Mouse (Mus musculus) stomach, embryonic 15.5 days (tissue): ENCODE measurements around the gene Cops9. TPM values are rescaled to one million over a fixed set of nuclear protein-coding genes. Genes with fewer than 3 reads are reported as not detected.

Source experiments
- ATAC-seq: fragments of 200-750 bp; cut with Nextera tagmentation; 2 replicates; pipeline ENCODE4 v1.8.0; 2017; ENCODE audit warnings: low read depth, moderate number of reproducible peaks, moderate TSS enrichment; ENCODE audit not compliant: insufficient read depth, low FRiP score
- H3K27ac ChIP-seq: fragments of 300-500 bp; sonication (generic); 2 replicates; pipeline ENCODE4 v1.5.1; 2015; ENCODE audit warnings: mild to moderate bottlenecking, inconsistent platforms
- H3K27me3 ChIP-seq: fragments of 300-500 bp; sonication (generic); replicated peaks from 2 replicates; pipeline ENCODE4 v1.6.1; 2015; ENCODE audit warnings: inconsistent platforms
- H3K36me3 ChIP-seq: fragments of 300-500 bp; sonication (generic); 2 replicates; pipeline ENCODE4 v1.6.1; 2015; ENCODE audit warnings: inconsistent platforms
- H3K4me1 ChIP-seq: fragments of 300-500 bp; sonication (generic); 2 replicates; pipeline ENCODE4 v1.6.1; 2015; ENCODE audit warnings: inconsistent platforms
- H3K4me2 ChIP-seq: fragments of 300-500 bp; sonication (generic); 2 replicates; pipeline ENCODE4 v1.6.1; 2015; ENCODE audit warnings: mild to moderate bottlenecking, inconsistent platforms
- H3K4me3 ChIP-seq: fragments of 300-500 bp; sonication (generic); replicated peaks from 2 replicates; pipeline ENCODE4 v1.5.1; 2015; ENCODE audit warnings: inconsistent platforms
- H3K9ac ChIP-seq: fragments of 300-500 bp; sonication (generic); 2 replicates; pipeline ENCODE4 v1.6.1; 2015; ENCODE audit warnings: inconsistent platforms
- H3K9me3 ChIP-seq: fragments of 300-500 bp; sonication (generic); 2 replicates; pipeline ENCODE4 v1.6.1; 2016; ENCODE audit warnings: inconsistent platforms
- WGBS: fragments of 180-500 bp; shearing (Covaris S2); methylation state at CpG from one replicate; pipeline ENCODE4 v1.1.7; 2015; 5-methylcytosine and 5-hydroxymethylcytosine counted together
- polyA plus RNA-seq: library from polyadenylated mRNA; unstranded; fragments of >200 nt; fragmentation: Nextera tagmentation; extraction: Ambion mirVana; gene quantifications from 2 replicates; pipeline ENCODE4 v1.2.1, GENCODE M21; 2015

Gene Cops9
- polyA plus RNA-seq, 1 experiment from 2014 or later: 349 TPM

DNA sequence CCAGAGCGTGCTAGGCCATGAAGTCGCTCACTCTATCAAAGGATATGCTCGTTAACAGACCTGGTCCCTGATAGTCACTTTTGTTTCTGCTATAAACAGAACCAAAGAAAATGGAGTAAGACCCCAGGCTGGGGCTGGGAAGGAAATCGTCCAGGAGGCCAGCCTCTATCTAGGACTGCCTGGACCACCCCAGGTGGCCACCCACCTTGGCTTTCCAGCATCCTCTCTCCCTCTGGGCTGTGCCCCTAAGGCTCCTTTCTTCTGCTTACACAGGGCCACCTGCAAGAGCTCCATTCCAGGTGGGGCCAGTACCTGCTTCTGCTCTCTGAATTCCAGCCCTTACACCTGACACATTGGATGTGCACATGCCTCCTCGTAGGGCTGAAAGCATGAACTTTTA is 9.6 kb downstream of the Cops9 start:
- 67% methylated on average over 5 of the region's 5 CpGs for WGBS
- Histone ChIP-seq H3K27me3 (no peaks in the 10 kb centered on the region), H3K4me2 (no peak overlapping the region), H3K9ac (no peak overlapping the region), H3K27ac (no peak overlapping the region), H3K4me1 (no peaks in the 10 kb centered on the region), H3K36me3 (peaks cover 8% of the 10 kb centered on the region; the same call in 1 of the 2 replicates), H3K4me3 (no peak overlapping the region), H3K9me3 (no peaks in the 10 kb centered on the region)
- ATAC-seq: no peak

- H3K4me3 ChIP-seq: no peak overlapping the region
- no peaks in the 10 kb centered on the region for H3K9me3 ChIP-seq
- no peak for ATAC-seq
- 67% methylated on average over 4 of the region's 4 CpGs for WGBS
- no peak overlapping the region for H3K27ac ChIP-seq
- H3K4me2 ChIP-seq: no peak overlapping the region
- no peaks in the 10 kb centered on the region for H3K36me3 ChIP-seq
- H3K9ac ChIP-seq: no peak overlapping the region
- no peaks in the 10 kb centered on the region for H3K27me3 ChIP-seq
- H3K4me1 ChIP-seq: no peaks in the 10 kb centered on the region
Measured at GRCm38 (mm10) chr1:92628227-92628626, 13.6 kb downstream of the Cops9 start.

GRCm38 (mm10) chr1:92618360-92618759 is 23.4 kb downstream of the Cops9 start:
- H3K27me3 ChIP-seq: no peaks in the 10 kb centered on the region
- no peak overlapping the region for H3K4me3 ChIP-seq
- no peak overlapping the region for H3K27ac ChIP-seq
- H3K4me2 ChIP-seq: no peak overlapping the region
- H3K36me3 ChIP-seq: no peaks in the 10 kb centered on the region
- H3K4me1 ChIP-seq: no peaks in the 10 kb centered on the region
- no peak overlapping the region for H3K9ac ChIP-seq
- no peaks in the 10 kb centered on the region for H3K9me3 ChIP-seq
- ATAC-seq: no peak
- WGBS: 54% methylated on average over 4 of the region's 4 CpGs

GRCm38 (mm10) chr1:92617488-92617887 is 24.3 kb downstream of the Cops9 start, which contains the start of gene Olfr12:
TSS of gene Olfr12 (plus strand) at chr1:92617788.
- no peaks in the 10 kb centered on the region for H3K9me3 ChIP-seq
- no peak for ATAC-seq
- WGBS: 56% methylated on average over 2 of the region's 2 CpGs
- no peaks in the 10 kb centered on the region for H3K36me3 ChIP-seq
- no peak within 1 kb of the TSS for H3K4me2 ChIP-seq
- H3K27ac ChIP-seq: no peak within 1 kb of the TSS
- H3K9ac ChIP-seq: no peak within 1 kb of the TSS
- no peaks in the 10 kb centered on the region for H3K4me1 ChIP-seq
- H3K4me3 ChIP-seq: no peak within 1 kb of the TSS
- H3K27me3 ChIP-seq: no peaks in the 10 kb centered on the region

DNA sequence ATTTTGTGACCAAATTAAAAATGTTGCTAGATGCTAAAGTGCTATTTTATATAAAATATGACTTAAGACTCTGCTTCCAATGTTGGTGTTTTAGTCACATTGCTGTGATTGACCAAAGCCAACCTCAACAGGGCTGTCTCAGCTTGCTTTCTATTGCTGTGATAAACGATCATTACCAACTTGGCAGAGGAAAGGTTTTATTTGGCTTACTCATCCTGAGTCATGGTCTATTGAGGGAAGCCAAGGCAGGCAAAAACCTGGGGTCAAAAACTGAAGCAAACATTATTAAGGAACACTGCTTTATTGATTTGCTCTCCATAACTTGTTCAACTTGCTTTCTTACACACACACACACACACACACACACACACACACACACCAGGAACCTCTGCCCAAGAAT is 25.7 kb downstream of the Cops9 start:
- no peak overlapping the region for H3K9ac ChIP-seq
- no peak for ATAC-seq
- 60% methylated on average over 1 of the region's 1 CpGs for WGBS

GRCm38 (mm10) chr1:92614516-92614915 is 27.3 kb downstream of the Cops9 start:
- ATAC-seq: no peak
- H3K9me3 ChIP-seq: no peaks in the 10 kb centered on the region
- H3K4me1 ChIP-seq: no peaks in the 10 kb centered on the region
- H3K36me3 ChIP-seq: no peaks in the 10 kb centered on the region
- 7% methylated on average over 1 of the region's 1 CpGs for WGBS
- no peak overlapping the region for H3K4me3 ChIP-seq
- no peak overlapping the region for H3K4me2 ChIP-seq
- H3K27me3 ChIP-seq: no peaks in the 10 kb centered on the region
- no peak overlapping the region for H3K27ac ChIP-seq
- no peak overlapping the region for H3K9ac ChIP-seq

More for the DNA sequence above, 25.7 kb downstream of the Cops9 start:
- no peaks in the 10 kb centered on the region for H3K36me3 ChIP-seq
- no peaks in the 10 kb centered on the region for H3K27me3 ChIP-seq
- H3K4me3 ChIP-seq: no peak overlapping the region
- H3K4me1 ChIP-seq: no peaks in the 10 kb centered on the region
- H3K27ac ChIP-seq: no peak overlapping the region
- H3K9me3 ChIP-seq: no peaks in the 10 kb centered on the region
- no peak overlapping the region for H3K4me2 ChIP-seq

DNA sequence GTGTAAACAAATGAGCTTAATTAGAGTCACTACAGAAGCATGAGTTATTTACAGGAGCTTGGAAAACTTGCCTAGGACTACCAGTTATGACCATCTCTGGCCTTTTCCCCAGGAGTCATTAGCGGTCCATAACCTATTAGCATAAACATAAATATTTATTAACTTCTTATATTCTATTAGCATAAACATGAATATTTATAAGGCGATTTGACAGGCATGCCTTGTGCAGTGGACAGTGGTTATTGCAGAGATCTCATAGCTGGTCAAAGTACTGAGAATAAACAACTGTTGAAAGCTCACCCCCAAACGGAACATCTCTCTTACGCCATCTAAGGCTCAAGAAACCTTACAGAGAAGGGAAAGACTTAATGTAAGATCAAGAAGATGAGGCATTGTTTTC is 28.6 kb downstream of the Cops9 start:
- Histone ChIP-seq H3K9ac (no peak overlapping the region), H3K4me3 (no peak overlapping the region), H3K27me3 (no peaks in the 10 kb centered on the region), H3K27ac (no peak overlapping the region), H3K36me3 (no peaks in the 10 kb centered on the region), H3K4me2 (no peak overlapping the region), H3K9me3 (no peaks in the 10 kb centered on the region), H3K4me1 (no peaks in the 10 kb centered on the region)
- no peak for ATAC-seq
- WGBS: 40% methylated on average over 4 of the region's 4 CpGs

DNA sequence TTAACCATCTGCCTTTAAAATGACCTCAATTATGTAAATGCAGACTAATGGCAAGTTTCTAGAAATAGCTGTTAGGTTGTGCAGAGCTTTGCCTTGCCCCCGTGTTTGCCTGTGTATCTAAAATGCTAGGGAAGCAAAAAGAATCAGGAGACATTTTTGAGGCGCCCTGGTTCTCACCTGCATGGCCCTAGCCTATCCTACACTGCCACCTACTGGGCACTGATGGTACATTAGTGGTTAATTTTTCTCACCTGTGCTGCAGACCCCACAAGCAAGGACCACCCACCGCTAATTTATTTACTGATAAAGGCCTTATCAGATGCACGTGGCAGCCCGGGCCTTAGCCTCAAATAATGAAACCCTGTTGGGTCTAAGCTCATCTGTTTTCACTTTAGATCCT is 30.8 kb downstream of the Cops9 start:
- Histone ChIP-seq H3K27me3 (no peaks in the 10 kb centered on the region), H3K4me2 (no peak overlapping the region), H3K36me3 (no peaks in the 10 kb centered on the region), H3K4me3 (no peak overlapping the region), H3K9ac (no peak overlapping the region), H3K9me3 (no peaks in the 10 kb centered on the region), H3K4me1 (no peaks in the 10 kb centered on the region), H3K27ac (no peak overlapping the region)
- WGBS: 5% methylated on average over 5 of the region's 5 CpGs
- ATAC-seq: no peak

DNA sequence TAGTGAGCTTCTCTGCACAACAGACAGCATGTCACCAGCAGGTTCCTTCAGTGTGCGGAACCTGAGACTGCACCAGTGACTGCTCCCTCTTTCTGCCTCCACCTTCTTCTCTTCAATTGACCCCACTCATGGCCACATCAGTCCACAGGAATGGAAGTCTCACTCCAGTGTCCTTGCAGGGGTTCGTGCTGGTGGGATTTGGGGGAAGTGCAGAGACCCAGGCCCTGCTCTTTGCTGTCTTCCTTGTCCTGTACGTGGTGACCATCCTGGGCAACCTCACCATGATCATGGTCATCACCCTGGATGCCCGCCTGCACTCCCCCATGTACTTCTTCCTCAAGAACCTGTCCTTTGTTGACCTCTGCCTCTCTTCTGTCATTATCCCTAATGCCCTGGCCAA is 34.1 kb downstream of the Cops9 start:
- Histone ChIP-seq H3K4me2 (no peak overlapping the region), H3K4me1 (no peaks in the 10 kb centered on the region), H3K9ac (no peak overlapping the region), H3K9me3 (no peaks in the 10 kb centered on the region), H3K27ac (no peak overlapping the region), H3K4me3 (no peak overlapping the region), H3K27me3 (no peaks in the 10 kb centered on the region), H3K36me3 (no peaks in the 10 kb centered on the region)
- no peak for ATAC-seq
- WGBS: 73% methylated on average over 4 of the region's 4 CpGs

DNA sequence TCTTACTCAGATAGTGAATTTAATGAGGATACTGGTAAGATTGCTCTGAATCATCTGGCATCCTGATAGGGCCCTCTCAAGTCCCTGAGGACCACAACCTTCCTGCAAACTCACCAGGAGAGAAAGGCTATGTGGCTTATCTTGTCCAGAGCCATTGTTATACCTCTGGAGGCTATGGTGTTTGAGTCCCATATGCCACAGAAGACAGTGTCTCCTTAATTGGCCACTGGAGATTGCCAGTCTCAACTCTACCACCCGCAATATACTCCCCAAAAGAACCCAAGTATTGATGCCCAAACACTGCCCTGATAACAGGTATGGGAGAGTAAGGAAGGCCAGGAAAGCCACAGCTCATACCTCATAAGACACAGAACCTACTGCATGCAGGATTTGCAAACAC is 36.3 kb downstream of the Cops9 start, which contains the start of gene Olfr1410:
Olfr1410 (plus strand) TSS at position 301 of the 400 bp plus-strand sequence.
- WGBS: 92% methylated on average over 1 of the region's 1 CpGs
- Histone ChIP-seq H3K27ac (no peak within 1 kb of the TSS), H3K9ac (no peak within 1 kb of the TSS), H3K36me3 (no peaks in the 10 kb centered on the region), H3K4me3 (no peak within 1 kb of the TSS), H3K27me3 (no peaks in the 10 kb centered on the region), H3K9me3 (no peaks in the 10 kb centered on the region), H3K4me2 (no peak within 1 kb of the TSS), H3K4me1 (no peaks in the 10 kb centered on the region)
- no peak for ATAC-seq

GRCm38 (mm10) chr1:92596019-92596418 is 45.8 kb downstream of the Cops9 start:
- H3K27ac ChIP-seq: no peak overlapping the region
- no peak overlapping the region for H3K4me3 ChIP-seq
- no peaks in the 10 kb centered on the region for H3K27me3 ChIP-seq
- no peaks in the 10 kb centered on the region for H3K36me3 ChIP-seq
- H3K9ac ChIP-seq: no peak overlapping the region
- 71% methylated on average over 3 of the region's 3 CpGs for WGBS
- no peak for ATAC-seq
- H3K4me1 ChIP-seq: no peaks in the 10 kb centered on the region
- no peak overlapping the region for H3K4me2 ChIP-seq
- no peaks in the 10 kb centered on the region for H3K9me3 ChIP-seq

DNA sequence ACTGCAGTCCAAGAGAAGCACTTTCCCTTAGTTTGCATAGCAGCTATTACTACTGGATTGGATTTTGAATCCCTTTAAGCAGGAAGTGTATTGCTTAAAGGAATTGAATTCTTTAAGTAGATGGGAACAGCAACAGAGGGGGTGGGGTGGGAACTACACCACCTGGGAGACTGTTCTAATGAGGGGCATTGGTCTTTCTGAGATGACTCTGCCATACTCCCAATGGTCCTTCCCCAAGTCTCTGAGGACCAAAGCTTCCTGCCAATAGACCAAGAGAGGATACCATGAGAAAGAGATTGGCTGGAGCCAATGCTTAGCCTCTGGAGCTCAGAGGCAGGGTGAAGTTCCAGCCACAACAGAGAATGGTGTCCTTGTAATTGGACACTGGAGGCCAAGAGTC is 47.7 kb downstream of the Cops9 start, which contains the start of gene Olfr1411:
Olfr1411 (plus strand) TSS at position 301 of the 400 bp plus-strand sequence.
- Histone ChIP-seq H3K4me2 (no peak within 1 kb of the TSS), H3K36me3 (no peaks in the 10 kb centered on the region), H3K9ac (no peak within 1 kb of the TSS), H3K4me1 (no peaks in the 10 kb centered on the region), H3K27me3 (no peaks in the 10 kb centered on the region), H3K4me3 (no peak within 1 kb of the TSS), H3K27ac (no peak within 1 kb of the TSS), H3K9me3 (no peaks in the 10 kb centered on the region)
- ATAC-seq: no peak
